Mouse (Mus musculus) kidney, postnatal 36 days (tissue): ENCODE measurements around the gene Rimbp2.
"Not testable (repeated sequence)": the region's sequence is repeated elsewhere in the genome, so short reads cannot be mapped to it uniquely, and the experiment has no call there.

Experiments
- DNase-seq, 2 experiments: peaks; one replicate each; pipeline ENCODE4 v3.0.0; 2021 to 2022; ENCODE audit warnings: mixed read lengths in 2 of 2

Rimbp2 gene

DNA sequence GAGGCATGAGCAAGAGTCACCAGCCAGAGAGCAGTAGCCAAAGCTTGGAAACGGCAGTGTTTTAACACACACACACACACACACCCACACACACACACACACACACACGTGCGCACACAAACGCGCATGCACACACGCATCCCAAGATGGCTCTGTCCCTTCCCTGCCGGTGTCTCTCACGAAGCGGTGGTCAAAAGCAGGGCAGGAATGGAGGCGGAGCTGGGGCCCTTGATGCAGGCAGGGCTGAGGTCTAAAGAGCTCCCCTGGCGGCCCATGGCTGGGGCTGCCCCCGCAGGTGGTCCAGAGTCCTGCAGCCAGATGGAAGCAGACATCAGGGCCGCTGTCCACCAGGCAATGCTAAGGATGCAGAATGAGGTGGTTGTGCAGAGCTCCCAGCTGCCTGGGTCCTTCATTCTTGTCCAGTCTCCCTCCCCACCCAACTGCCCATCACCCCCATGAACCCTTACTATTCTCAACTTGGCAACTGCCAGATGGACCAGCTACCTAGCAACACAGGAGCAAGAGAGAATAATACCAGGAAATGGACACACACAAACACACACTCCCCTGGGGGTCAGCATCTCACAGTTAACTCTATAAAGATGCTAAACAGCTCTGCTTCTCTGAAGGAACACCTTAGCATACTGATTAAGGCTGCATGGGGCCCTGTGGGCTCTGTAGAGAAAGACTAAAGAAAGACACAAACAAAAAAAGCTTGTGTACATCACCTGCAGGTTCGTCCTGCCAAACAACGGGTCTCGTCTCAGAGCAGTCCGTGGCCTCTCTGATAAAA is at the start of gene Rimbp2:
TSS of gene Rimbp2 (minus strand) at position 209 of the 793 bp plus-strand sequence.
- no peak for DNase-seq

DNA sequence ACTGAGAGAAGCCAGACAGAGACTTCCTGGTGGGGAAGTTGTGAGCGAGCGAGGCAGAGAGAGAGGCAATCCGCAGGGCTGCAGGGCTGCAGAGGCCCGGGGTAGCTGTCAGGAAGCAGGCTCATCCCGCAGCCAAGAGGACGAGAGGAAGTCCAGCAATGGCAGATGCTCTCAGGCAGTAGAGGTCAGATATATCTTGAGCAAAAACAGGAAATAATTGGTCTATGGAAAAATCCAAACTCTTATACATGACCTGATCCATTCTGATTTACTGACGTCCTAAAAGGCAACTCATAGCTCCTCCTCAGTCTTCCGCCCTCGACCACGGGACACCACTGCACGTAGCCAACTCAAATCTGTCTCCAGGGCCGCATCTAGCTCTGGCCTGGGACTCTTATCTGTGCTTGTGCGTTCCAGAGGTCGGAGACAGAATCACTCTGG is 49.3 kb upstream of the Rimbp2 start:
- DNase-seq, result peak; percentile 57 to 61

GRCm38 (mm10) chr5:129000706-129001468 is 47.6 kb upstream of the Rimbp2 start:
- peak in 1 of 2 experiments; percentile 38 for DNase-seq

GRCm38 (mm10) chr5:128987141-128987954 is 34.1 kb upstream of the Rimbp2 start:
- DNase-seq, result peak; percentile 68 to 76

GRCm38 (mm10) chr5:128985946-128986345 is 32.7 kb upstream of the Rimbp2 start:
- DNase-seq, result no peak

DNA sequence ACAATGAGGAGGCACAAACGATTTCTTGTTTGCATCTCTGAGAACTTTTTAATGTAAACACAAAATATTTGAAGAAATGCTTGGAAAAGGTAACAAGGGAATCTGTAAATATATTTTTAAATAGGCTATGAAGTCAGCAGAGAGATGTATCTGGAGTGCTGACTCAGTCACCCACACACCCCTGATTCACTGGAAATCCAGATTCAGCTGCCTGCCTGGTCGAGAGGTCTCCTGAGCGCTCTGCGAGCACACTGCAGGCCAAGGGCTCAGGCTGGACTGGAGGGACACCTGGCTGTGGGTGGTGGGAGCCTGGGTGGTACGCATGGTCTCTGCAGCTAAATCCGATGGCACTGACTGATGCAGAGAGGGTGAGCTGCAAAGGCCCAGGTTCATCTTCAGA is 31.2 kb upstream of the Rimbp2 start:
- no peak for DNase-seq

- peak; percentile 52 to 84 for DNase-seq
These were observed 28.3 kb upstream of the Rimbp2 start for GRCm38 (mm10) chr5:128981607-128982006.

GRCm38 (mm10) chr5:128980857-128981256 is 27.6 kb upstream of the Rimbp2 start:
- no peak for DNase-seq

- no peak for DNase-seq
These were observed 25.7 kb upstream of the Rimbp2 start for GRCm38 (mm10) chr5:128978957-128979356.

DNA sequence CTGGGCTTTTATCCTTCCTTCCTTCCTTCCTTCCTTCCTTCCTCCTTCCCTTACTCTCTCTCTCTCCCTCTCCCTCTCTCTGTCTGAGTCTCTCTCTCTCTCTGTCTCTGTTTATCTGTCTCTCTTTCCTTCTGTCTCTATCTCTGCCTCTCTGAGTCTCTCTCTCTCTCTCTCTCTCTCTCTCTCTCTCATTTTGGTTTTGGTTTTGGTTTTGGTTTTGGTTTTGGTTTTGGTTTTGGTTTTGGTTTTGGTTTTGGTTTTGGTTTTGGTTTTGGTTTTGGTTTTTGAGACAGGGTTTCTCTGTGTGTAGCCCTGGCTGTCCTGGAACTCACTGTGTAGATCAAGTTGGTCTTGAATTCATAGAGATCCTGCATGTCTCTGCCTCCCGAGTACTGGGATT is 24.2 kb upstream of the Rimbp2 start:
- not testable (repeated sequence) for DNase-seq

- peak; percentile 63 to 76 for DNase-seq
These were observed 23.0 kb upstream of the Rimbp2 start for GRCm38 (mm10) chr5:128976266-128976665.

DNA sequence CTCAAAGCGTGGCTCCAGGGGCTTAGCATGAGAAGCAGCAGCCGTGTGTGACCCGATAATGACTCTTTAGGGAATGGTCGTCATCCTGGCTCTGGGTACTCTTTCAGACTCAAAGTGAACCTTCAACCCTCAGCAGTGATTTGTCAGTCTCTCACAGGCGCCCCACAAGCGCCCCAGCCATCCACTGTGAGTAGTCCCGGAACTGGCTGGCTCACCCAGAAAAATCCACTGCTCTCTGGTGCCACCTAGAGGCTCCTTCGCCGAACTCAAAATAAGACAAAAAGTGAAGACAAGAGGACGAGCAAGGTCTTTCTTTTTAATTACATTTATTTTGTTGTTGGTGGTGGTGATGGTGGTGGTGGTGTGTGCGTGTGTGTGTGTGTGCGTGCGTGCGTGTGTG is 18.0 kb upstream of the Rimbp2 start:
- DNase-seq, result peak; percentile 40 to 85

DNA sequence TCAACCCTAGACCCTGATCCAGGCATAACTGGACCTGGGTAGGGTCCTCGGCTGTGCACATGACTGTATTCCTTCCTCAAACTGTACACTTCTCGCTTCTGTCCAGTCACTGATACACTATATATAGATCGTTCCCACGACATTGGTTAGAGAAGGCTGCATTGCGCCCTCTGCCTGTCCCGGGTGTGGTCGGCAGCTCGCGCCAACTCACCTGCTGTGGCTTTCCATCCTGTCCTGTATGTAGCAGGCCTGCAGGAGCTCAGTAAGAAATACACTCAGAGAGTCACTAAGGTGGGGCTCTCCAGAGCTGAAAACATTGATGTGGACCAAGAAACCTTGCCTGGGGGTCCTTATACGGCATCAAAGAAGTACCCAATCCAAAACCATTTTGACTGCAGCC is 17.6 kb upstream of the Rimbp2 start:
- DNase-seq, result no peak

- DNase-seq, result no peak
These were observed 11.1 kb upstream of the Rimbp2 start for GRCm38 (mm10) chr5:128964353-128964752.

DNA sequence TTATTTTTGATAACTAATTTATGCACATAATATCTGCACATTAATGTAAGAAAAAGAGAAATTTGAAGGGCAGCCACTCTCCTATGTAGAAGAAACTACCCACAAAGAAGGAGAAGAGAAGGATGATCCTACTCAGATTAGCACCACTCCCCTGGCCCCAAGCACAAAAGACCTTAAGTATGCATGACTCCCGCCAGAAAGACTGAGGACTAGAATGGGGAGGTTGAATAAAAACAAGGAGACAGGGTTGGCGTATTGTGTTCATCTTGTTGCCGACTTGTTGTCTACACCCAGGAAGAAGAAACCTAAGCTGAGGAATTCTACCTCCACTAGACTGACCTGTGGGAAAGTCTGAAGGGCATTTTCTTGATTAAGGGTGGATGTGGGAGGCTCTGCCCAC is 5.6 kb upstream of the Rimbp2 start:
- DNase-seq, result no peak

DNA sequence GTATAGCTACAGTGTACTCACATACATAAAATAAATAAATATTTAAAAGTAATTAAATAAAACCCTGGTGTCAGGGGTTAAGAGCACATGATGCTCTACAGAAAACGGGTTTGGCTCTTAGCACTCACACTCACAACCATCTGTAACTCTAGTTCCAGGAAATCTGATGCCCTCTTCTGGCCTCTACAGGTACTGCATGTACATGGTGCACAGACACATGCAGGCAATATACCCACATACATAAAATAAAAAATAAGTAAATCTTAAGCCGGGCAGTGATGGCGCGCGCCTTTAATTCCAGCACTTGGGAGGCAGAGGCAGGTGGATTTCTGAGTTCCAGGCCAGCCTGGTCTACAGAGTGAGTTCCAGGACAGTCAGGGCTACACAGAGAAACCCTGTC is 1.1 kb upstream of the Rimbp2 start:
- DNase-seq, result peak in 1 of 2 experiments; percentile 41

DNA sequence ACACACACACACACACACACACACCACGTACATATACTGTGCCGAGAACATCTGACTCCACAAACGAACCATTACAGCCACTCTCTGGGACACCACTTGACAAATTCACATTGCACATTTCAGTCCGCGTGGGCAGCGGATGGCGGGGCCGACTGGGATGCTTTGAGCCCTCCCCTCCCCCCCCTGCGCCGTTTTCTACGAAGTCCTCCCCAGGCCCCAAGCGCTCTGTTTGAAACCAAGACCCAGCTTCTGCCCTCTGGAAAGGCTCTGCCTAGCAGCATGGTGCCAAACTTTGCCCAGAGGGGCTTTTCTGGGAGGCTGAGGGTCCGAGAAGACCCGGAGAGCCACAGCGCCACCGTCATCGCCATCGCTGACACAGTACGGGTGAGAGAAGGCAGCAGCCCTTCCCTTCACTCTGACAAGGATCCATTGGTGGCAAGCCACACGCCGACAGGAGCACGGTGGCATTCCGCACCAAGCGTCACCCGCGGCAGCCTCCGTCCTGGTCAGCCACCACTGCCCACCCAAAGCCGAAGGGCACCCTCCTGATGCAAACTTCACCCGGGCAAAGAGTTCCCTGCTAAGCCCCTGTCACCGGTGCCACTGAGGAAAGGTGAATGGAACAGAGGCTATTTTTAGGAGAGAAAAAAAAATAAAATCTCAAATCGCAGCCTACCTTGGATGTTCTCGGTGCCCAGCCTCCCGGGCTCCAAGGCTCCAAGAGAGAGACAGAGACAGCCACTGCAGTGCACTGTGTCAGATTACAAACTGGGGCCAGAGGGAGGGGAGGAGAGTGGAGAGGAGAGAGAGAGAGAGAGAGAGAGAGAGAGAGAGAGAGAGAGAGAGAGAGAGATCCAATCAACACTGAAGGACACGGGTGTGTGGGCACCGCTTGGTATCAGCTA is 743 bp downstream of the Rimbp2 start:
- DNase-seq, result no peak

GRCm38 (mm10) chr5:128951472-128951871 is 1.8 kb downstream of the Rimbp2 start:
- no peak for DNase-seq

GRCm38 (mm10) chr5:128947093-128947492 is 6.2 kb downstream of the Rimbp2 start:
- peak in 1 of 2 experiments; percentile 66 for DNase-seq

DNA sequence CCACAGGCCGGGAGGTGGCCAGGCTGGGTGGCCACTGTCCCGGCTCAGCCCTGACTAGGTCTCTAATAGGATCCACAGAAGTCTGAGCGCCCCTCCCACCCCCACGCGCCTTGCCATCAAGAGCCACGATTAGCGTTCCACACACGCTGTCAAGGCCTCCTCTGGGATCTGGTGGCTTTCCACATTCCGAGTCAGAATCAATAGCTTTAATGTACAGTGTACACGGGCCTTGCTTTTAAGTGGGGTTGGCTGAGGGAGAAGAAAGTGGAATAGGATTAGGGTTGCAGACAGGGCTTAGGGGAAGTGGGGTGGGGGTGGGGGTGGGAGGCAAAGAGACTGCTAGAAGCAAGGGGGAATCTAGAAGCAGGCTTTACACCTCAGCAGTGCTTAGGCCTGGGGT is 12.8 kb downstream of the Rimbp2 start:
- DNase-seq, result no peak

- peak; percentile 2 to 7 for DNase-seq
These were observed 17.9 kb downstream of the Rimbp2 start for GRCm38 (mm10) chr5:128935359-128935899.

DNA sequence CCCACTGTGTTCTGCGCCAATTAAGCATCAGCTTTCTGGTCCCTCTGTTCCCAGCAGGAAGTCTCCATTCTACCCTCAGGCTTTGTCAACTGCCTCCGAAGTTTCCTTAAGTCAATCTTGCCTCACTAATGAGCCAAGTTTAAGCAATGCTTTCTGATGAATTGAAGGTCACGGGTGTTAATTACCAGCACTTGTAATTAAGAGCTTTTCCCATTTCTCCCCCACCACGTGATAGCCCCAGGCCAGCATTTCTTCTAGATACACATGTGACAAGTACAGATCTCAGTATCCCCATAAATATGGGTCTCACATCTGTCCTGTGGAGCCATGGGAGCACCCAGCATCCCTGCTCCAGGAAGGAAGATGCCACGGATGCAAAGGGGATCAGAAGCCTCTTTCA is 20.5 kb downstream of the Rimbp2 start:
- no peak for DNase-seq
